Mouse (Mus musculus) lung, adult 2 months (tissue): ENCODE data around the gene B3gnt6.

Experiments used
- CTCF ChIP-seq: fragments of 200-500 bp; IDR thresholded peaks from 2 replicates; pipeline ENCODE4 v1.5.1; 2011; ENCODE audit warnings: mild to moderate bottlenecking, low read length, control low read depth; ENCODE audit not compliant: insufficient read depth
- POLR2A ChIP-seq: fragments of 200-500 bp; IDR thresholded peaks from 2 replicates; pipeline ENCODE4 v1.6.1; 2011; ENCODE audit warnings: low read depth, mild to moderate bottlenecking, control low read depth, low read length, borderline replicate concordance; ENCODE audit errors: extremely low read depth

DNA sequence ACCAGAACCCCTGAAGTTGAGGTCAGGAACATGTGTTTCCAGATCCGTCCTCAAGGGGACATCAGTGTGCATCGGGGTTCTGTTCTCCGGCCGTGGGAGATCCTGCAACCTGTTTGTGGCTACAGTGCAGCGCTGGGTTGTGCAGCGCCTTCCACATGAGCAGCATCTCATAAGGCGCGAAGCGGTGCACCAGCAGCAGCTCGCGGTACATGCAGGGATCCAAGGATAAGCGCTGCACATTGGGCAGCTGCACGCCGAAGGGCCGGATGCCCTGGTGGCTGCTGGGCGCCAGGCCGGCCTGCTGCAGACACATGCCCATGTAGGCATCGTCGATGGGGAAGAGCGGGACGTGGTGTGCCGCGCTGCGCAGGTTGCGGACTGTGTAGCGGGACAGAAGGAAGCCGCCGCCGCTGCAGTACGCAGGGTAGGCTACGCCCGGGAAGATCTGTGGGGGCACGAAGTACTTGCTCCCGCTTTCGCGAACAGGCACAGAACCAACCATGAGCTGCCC is 5.7 kb downstream of the B3gnt6 start:
- TF ChIP-seq POLR2A, result no peak
- peak; percentile 66 for TF ChIP-seq CTCF
